Mouse (Mus musculus) embryonic facial prominence, embryonic 11.5 days (tissue): Measurements from ENCODE around the gene Zfp746. TPM values are rescaled to one million over a fixed set of nuclear protein-coding genes. Genes with fewer than 3 reads are reported as not detected.

Experiments used
- ATAC-seq: fragments of 200-750 bp; cut with Nextera tagmentation; replicated peaks from 2 replicates; pipeline ENCODE4 v1.8.0; 2017; ENCODE audit warnings: low read depth; ENCODE audit not compliant: insufficient number of reproducible peaks, low FRiP score, low TSS enrichment
- DNase-seq: peaks from one replicate; pipeline ENCODE4 v3.0.0-alpha.2; 2015; ENCODE audit warnings: low spot score
- H3K27ac ChIP-seq: fragments of 300-500 bp; sonication (generic); replicated peaks from 2 replicates; pipeline ENCODE4 v1.5.1; 2014; ENCODE audit warnings: mild to moderate bottlenecking, low read depth, low read length, control low read depth
- H3K27me3 ChIP-seq: fragments of 300-500 bp; sonication (generic); 2 replicates; pipeline ENCODE4 v1.6.1; 2014; ENCODE audit warnings: mild to moderate bottlenecking, low read length, moderate library complexity, mixed read lengths; ENCODE audit not compliant: control insufficient read depth, insufficient read depth
- H3K36me3 ChIP-seq: fragments of 300-500 bp; sonication (generic); replicated peaks from 2 replicates; pipeline ENCODE4 v1.6.1; 2014; ENCODE audit warnings: low read depth, mild to moderate bottlenecking, low read length, moderate library complexity, mixed read lengths; ENCODE audit not compliant: control insufficient read depth, insufficient read depth
- H3K4me1 ChIP-seq: fragments of 300-500 bp; sonication (generic); 2 replicates; pipeline ENCODE4 v1.6.1; 2014; ENCODE audit warnings: low read length, mixed read lengths; ENCODE audit not compliant: control insufficient read depth, insufficient read depth
- H3K4me2 ChIP-seq: fragments of 300-500 bp; sonication (generic); 2 replicates; pipeline ENCODE4 v1.6.1; 2014; ENCODE audit warnings: low read depth, mild to moderate bottlenecking, control low read depth, low read length, moderate library complexity
- H3K4me3 ChIP-seq: fragments of 300-500 bp; sonication (generic); 2 replicates; pipeline ENCODE4 v1.5.1; 2014; ENCODE audit warnings: low read depth, low read length, control low read depth
- H3K9ac ChIP-seq: fragments of 300-500 bp; sonication (generic); replicated peaks from 2 replicates; pipeline ENCODE4 v1.6.1; 2014; ENCODE audit warnings: mild to moderate bottlenecking, control low read depth, low read length
- H3K9me3 ChIP-seq: fragments of 300-500 bp; sonication (generic); replicated peaks from 2 replicates; pipeline ENCODE4 v1.6.1; 2016; ENCODE audit warnings: mild to moderate bottlenecking, low read length, inconsistent platforms, mixed read lengths; ENCODE audit not compliant: control insufficient read depth
- WGBS: fragments of 180-500 bp; shearing (Covaris S2); extraction: QIAGEN DNeasy Blood & Tissue Kit; methylation state at CpG from one replicate; pipeline ENCODE4 v1.1.7; 2014; 5-methylcytosine and 5-hydroxymethylcytosine counted together
- polyA plus RNA-seq: library from polyadenylated mRNA; unstranded; fragments of >200 nt; fragmentation: Nextera tagmentation; extraction: Ambion mirVana; gene quantifications from 2 replicates; pipeline ENCODE4 v1.2.1, GENCODE M21; 2014

The Zfp746 gene
- polyA plus RNA-seq, 1 experiment from 2014 or later = 21.3 TPM

DNA sequence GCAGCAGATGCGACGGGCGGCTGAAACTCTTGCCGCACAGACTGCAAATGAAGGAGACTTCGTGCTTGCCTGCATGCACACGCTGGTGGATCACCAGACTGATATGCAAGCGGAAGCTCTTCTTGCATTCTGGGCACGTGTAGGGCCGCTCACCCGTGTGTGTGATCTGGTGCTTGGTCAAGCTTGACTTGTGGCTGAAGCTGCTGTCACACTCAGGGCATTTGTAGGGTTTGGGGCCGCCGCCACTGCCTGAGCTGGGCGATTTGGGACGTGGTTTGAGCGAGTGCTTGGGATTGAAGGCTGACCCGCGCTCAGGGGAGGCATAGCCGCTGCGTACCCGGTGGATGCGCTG lies 61.4 kb downstream of the Zfp746 start:
- H3K36me3 ChIP-seq = peaks cover 37% of the 10 kb centered on the region
- ATAC-seq (no peak), DNase-seq (no peak)
- 80% methylated on average over 21 of the region's 21 CpGs for WGBS
- peaks cover 13% of the 10 kb centered on the region for H3K9me3 ChIP-seq
- no peak overlapping the region for H3K4me2 ChIP-seq
- H3K9ac ChIP-seq = no peak overlapping the region
- H3K27ac ChIP-seq = no peak overlapping the region
- H3K27me3 ChIP-seq = no peaks in the 10 kb centered on the region
- no peak overlapping the region for H3K4me3 ChIP-seq
- H3K4me1 ChIP-seq = no peaks in the 10 kb centered on the region

DNA sequence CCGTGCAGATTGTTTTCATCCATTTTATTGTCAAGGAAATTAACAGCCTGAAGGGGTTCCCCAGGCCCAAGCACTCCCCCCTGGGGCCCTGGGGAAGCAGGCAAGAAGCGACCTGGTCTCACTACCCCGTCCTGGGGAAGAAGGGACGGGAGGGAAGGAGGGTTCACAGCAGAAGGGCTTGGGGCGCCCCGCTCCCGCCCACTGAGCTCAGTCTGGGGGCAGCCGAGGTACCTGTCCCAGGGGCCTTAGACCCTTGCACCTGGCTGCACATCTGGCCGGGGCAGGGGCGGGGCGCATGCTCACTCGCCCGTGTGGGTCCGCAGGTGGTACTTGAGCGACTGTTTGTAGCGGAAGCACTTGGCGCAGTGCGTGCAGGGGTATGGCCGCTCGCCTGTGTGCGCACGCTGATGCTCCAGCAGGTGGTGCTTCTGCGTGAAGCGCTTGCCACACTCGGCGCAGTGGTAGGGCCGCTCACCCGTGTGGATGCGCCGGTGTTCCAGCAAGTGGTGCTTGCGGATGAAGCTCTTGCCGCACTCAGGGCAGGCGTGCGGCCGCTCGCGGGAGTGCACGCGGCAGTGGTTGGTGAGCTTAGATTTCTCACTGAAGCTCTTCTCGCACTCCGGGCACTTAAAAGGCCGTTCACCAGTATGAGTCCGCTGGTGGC lies 61.9 kb downstream of the Zfp746 start:
- no peak overlapping the region for H3K9ac ChIP-seq
- peaks cover 13% of the 10 kb centered on the region for H3K9me3 ChIP-seq
- no peaks in the 10 kb centered on the region for H3K27me3 ChIP-seq
- ATAC-seq (peak; percentile 59), DNase-seq (no peak)
- no peak overlapping the region for H3K4me3 ChIP-seq
- 72% methylated on average over 42 of the region's 43 CpGs for WGBS
- no peak overlapping the region for H3K4me2 ChIP-seq
- H3K27ac ChIP-seq = no peak overlapping the region
- peaks cover 37% of the 10 kb centered on the region for H3K36me3 ChIP-seq
- H3K4me1 ChIP-seq = no peaks in the 10 kb centered on the region

DNA sequence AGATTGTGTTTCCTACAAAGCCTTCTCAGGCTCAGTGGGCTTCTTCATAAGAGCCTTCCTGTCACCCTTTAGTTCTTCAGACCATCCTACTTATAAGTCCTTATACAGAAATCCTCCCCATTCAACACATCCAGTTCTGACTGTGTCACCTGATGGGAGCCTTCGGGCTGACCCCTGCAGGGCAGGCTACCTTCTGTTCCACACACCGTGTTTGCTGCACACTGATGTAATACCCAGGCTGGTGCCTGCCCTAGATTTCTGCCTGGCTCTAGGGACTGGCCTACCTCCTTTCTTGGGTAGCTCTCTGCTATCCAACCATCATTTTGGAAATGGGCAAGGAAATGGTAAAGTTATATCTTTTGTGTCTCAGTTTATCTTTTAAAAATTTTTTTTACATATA lies 63.7 kb downstream of the Zfp746 start:
- Histone ChIP-seq H3K4me3 (no peak overlapping the region), H3K27me3 (no peaks in the 10 kb centered on the region), H3K4me2 (no peak overlapping the region), H3K4me1 (no peaks in the 10 kb centered on the region), H3K36me3 (peaks cover 34% of the 10 kb centered on the region), H3K9me3 (peaks cover 13% of the 10 kb centered on the region), H3K9ac (no peak overlapping the region), H3K27ac (no peak overlapping the region)
- 83% methylated on average over 2 of the region's 2 CpGs for WGBS
- ATAC-seq (no peak), DNase-seq (no peak)

DNA sequence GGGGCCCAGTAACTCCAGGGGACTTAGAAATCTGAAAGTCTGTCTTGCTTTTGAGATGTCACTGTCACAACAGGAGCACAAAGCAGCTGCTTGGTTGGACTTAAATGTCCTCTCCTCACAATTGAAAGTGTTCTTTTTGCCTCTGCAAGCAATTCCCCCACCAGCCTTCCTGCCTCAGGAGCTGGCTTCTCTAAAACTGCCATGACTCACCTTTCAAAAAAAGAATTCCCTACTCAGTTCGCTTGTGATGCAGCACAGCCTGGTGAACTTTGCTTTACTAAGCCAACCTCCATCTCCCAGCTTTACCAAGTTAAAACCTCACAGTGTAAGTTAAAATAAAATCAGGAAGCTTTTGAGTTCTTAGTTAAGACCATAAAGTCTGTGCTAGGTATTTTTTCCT lies 64.7 kb downstream of the Zfp746 start:
- H3K9me3 ChIP-seq = peaks cover 13% of the 10 kb centered on the region
- H3K27me3 ChIP-seq = no peaks in the 10 kb centered on the region
- no peak overlapping the region for H3K27ac ChIP-seq
- DNase-seq (no peak), ATAC-seq (no peak)
- WGBS = 80% methylated on average over 1 of the region's 1 CpGs
- H3K4me3 ChIP-seq = no peak overlapping the region
- H3K36me3 ChIP-seq = peaks cover 29% of the 10 kb centered on the region
- H3K9ac ChIP-seq = no peak overlapping the region
- no peaks in the 10 kb centered on the region for H3K4me1 ChIP-seq
- no peak overlapping the region for H3K4me2 ChIP-seq

DNA sequence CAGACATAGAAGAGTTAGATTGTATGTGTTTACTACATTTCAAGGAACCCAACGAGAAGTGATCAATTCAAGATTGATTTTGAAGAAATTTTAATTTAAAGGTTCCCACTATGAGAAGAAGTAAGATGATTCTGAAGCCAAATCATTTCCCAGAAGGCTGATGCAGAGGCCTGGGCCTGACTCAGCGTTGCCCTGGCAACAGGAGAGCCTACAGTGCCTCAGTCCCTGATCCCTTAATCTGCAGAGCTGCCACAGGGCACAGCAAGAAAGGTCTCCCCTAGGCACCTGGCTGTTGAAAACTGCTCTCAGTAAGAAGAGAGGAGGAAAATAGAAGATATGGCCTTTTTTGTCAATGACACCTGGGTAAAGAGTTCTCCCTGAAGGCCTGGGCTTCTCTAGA lies 66.4 kb downstream of the Zfp746 start:
- Histone ChIP-seq H3K27me3 (no peaks in the 10 kb centered on the region), H3K4me1 (no peaks in the 10 kb centered on the region), H3K27ac (no peak overlapping the region), H3K36me3 (peaks cover 15% of the 10 kb centered on the region), H3K4me3 (no peak overlapping the region), H3K9ac (no peak overlapping the region), H3K4me2 (no peak overlapping the region), H3K9me3 (peaks cover 8% of the 10 kb centered on the region)
- 83% methylated on average over 2 of the region's 2 CpGs for WGBS
- ATAC-seq (no peak), DNase-seq (no peak)

DNA sequence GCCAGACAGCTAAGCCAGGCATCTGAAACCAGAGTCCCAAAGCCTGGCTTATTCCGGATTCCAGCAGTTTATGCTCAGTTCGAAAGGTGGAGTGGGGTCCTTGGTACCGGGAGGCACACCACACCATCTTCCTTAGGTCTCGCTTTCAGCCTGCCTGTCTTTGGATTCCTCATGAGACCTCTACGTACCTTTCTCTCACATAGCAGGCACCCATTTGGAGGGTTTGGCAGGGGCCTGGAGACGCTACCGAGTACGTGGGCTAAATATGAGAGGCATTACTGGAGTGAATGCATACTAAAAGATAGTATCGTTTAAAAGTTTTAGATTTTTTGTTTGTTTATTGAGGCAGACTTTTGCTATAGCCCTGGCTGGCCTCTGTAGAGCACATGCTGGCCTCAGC lies 69.6 kb downstream of the Zfp746 start:
- no peaks in the 10 kb centered on the region for H3K4me1 ChIP-seq
- H3K36me3 ChIP-seq = no peaks in the 10 kb centered on the region; the same call in 1 of the 2 replicates
- no peaks in the 10 kb centered on the region for H3K27me3 ChIP-seq
- no peaks in the 10 kb centered on the region for H3K9me3 ChIP-seq
- 86% methylated on average over 9 of the region's 9 CpGs for WGBS
- ATAC-seq = no peak
- no peak overlapping the region for H3K4me3 ChIP-seq
- DNase-seq = no peak
- no peak overlapping the region for H3K9ac ChIP-seq
- no peak overlapping the region; the same call in 1 of the 2 replicates for H3K4me2 ChIP-seq
- H3K27ac ChIP-seq = no peak overlapping the region

DNA sequence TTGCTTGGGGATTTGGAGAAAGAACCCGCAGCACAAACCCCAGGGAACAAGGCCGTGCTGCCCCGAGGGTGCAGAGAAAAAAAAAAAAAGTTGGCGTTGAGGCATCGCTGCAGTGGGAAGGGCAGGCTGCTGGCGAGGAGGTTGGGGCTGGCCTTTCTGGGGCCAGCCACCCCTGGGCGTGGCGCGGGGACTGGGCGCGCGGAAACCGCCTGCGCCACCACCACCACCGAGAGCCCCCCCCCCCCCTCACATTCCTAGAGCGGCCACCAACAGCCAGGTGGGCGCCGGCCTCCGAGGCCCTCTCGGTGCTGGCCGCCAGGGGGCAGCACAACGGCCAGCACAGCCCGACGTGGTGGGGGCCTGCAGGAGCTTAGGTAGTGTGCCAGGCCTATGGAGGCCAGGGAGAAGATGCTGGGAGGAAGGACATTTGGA lies 70.3 kb downstream of the Zfp746 start:
- H3K36me3 ChIP-seq = no peaks in the 10 kb centered on the region; the same call in 1 of the 2 replicates
- no peaks in the 10 kb centered on the region for H3K4me1 ChIP-seq
- ATAC-seq = peak; percentile 95
- WGBS = under 1% methylated on average over 15 of the region's 24 CpGs
- peak overlapping the region; percentile 60 for H3K4me2 ChIP-seq
- peak overlapping the region; percentile 38 for H3K4me3 ChIP-seq
- peak overlapping the region; percentile 46 for H3K9ac ChIP-seq
- 0 out of 2 replicates have a peak overlapping the region, but pooled peaks have one; percentile 4 for H3K27ac ChIP-seq
- H3K27me3 ChIP-seq = no peaks in the 10 kb centered on the region
- DNase-seq = peak; percentile 87
- H3K9me3 ChIP-seq = no peaks in the 10 kb centered on the region
